Comparison of ENCODE assay signal across 10 mouse cellular contexts in genomic region chr7:34606051-34606450, GRCm38 (mm10). TPM values are rescaled to one million over a fixed set of nuclear protein-coding genes. Genes with fewer than 3 reads are reported as not detected.
DNase-seq lines count a peak whose midpoint lies in the region; ATAC-seq and TF ChIP-seq lines count a peak whose summit lies in the region.
"Had no signal": no experiment of that assay in that cellular context is flagged by ENCODE, and none has a peak within 500 bp of the region (broad histone marks: within the 10 kb centered on the region; RNA-seq: fewer than 3 reads in every experiment).

No protein-coding gene starts in this region.

- no peak for ATAC-seq in erythroblast, adult 5-6 weeks (replicated peaks; ENCODE audit: low FRiP score, poor library complexity, severe bottlenecking)

- H3K4me3 ChIP-seq in testis, adult 2 months (ENCODE audit: control insufficient read depth, low read depth, low read length), result no peak overlapping the region
- no peak overlapping the region for H3K4me3 ChIP-seq in limb, embryonic 10.5 days
- H3K4me3 ChIP-seq: liver, embryonic 13.5 days had no signal

- H3K36me3 ChIP-seq in testis, adult 2 months (ENCODE audit: control insufficient read depth, insufficient read depth, low read length), result no peaks in the 10 kb centered on the region
- no peaks in the 10 kb centered on the region for H3K36me3 ChIP-seq in limb, embryonic 10.5 days
- H3K36me3 ChIP-seq: liver, embryonic 13.5 days had no signal

- 28% methylated on average over 15 of the region's 15 CpGs for WGBS in limb, embryonic 10.5 days

- no peak for TF ChIP-seq CTCF in testis, adult 2 months (IDR thresholded peaks at IDR 0.05; ENCODE audit: control insufficient read depth, insufficient read depth, insufficient replicate concordance, low read depth, low read length)

- DNase-seq in embryo, embryonic 11 days, result peak; percentile 46
- DNase-seq in embryo, embryonic 9.5 days (ENCODE audit: extremely low spot score), result no peak
- no peak for DNase-seq in testis, postnatal 10 days (ENCODE audit: low spot score)
- DNase-seq in limb, embryonic 10.5 days (ENCODE audit: low spot score), result peak; percentile 56
- no peak for DNase-seq in urinary bladder, postnatal 36 days (ENCODE audit: low spot score in 2 of 2)
- no peak for DNase-seq in adrenal gland, adult 18-20 months (ENCODE audit: low spot score in 2 of 2)
- DNase-seq: liver, embryonic 13.5 days had no signal

- H3K27ac ChIP-seq in testis, adult 2 months (ENCODE audit: control insufficient read depth, insufficient read depth, low read depth, low read length), result no peak overlapping the region
- H3K27ac ChIP-seq in limb, embryonic 10.5 days, result peak overlapping the region; percentile 87
- H3K27ac ChIP-seq: liver, embryonic 13.5 days had no signal

- H3K27me3 ChIP-seq in testis, adult 2 months (ENCODE audit: control insufficient read depth, insufficient read depth, low read length), result no peaks in the 10 kb centered on the region
- no peaks in the 10 kb centered on the region for H3K27me3 ChIP-seq in limb, embryonic 10.5 days (ENCODE audit: low read depth, poor library complexity, severe bottlenecking)
- H3K27me3 ChIP-seq: CH12.LX had no signal

- H3K4me1 ChIP-seq in testis, adult 2 months (ENCODE audit: control insufficient read depth, insufficient read depth, low read length), result peaks cover 5% of the 10 kb centered on the region
- peaks cover 55% of the 10 kb centered on the region for H3K4me1 ChIP-seq in limb, embryonic 10.5 days
- H3K4me1 ChIP-seq: liver, embryonic 13.5 days had no signal

- H3K9me3 ChIP-seq in limb, embryonic 10.5 days (replicated peaks), result no peaks in the 10 kb centered on the region
- H3K9me3 ChIP-seq: liver, embryonic 13.5 days had no signal

- 0 out of 2 replicates have a peak, but pooled peaks have one; percentile 10 for TF ChIP-seq POLR2A in testis, adult 2 months (IDR thresholded peaks at IDR 0.05; ENCODE audit: control insufficient read depth, low read depth, low read length)

RNA-seq across cellular contexts. Expression of gene Kctd15, which starts 50.5 kb away (rescaled TPM):
- polyA plus RNA-seq in testis, adult 2 months (2012; rRNA removed), result 2.6 and 3.3 TPM in 2 replicates
- polyA plus RNA-seq in limb, embryonic 10.5 days (2016; fragmentation: Nextera tagmentation; extraction: Ambion mirVana), result 69.0 and 72.2 TPM in 2 replicates
- not detected in 2 replicates for total RNA-seq in erythroblast, adult 5-6 weeks (2015; ENCODE audit: low replicate concordance)
- total RNA-seq in erythroblast, adult 5-6 weeks (2017; ENCODE audit: low replicate concordance), result not detected in 2 replicates
- total RNA-seq in adrenal gland, adult 18-20 months (2021), result 1 to 10 TPM; 7.2 to 8.0 TPM

Comparison
In these comparisons a context has a peak if more than half of its experiments do, and no peak if none do; other contexts are left out.
1. DNase-seq: peak in embryo, embryonic 11 days (single experiment) and limb, embryonic 10.5 days (single experiment); none in embryo, embryonic 9.5 days (single experiment), testis, postnatal 10 days (single experiment), urinary bladder, postnatal 36 days (0 of 2) and adrenal gland, adult 18-20 months (0 of 2).
2. RNA of gene Kctd15, which starts 50.5 kb away (total RNA-seq): 7.2 to 8.0 TPM in adrenal gland, adult 18-20 months; not detected in erythroblast, adult 5-6 weeks; every median in the first group is over 4 times any median in the second.